Mouse (Mus musculus) layer of hippocampus, postnatal 14 days (tissue): ENCODE measurements at regions not wholly inside any gene's neighbourhood (a gene's known extent, or its start where the extent isn't known, plus 50 kb on each side); places are given as distances from the start of the nearest gene placed in this dataset.

Source experiments
- DNase-seq, 2 experiments: peaks; one replicate each; pipeline ENCODE4 v3.0.0; 2021 to 2022; ENCODE audit warnings: low spot score in 2 of 2, mixed read lengths in 1 of 2

DNA sequence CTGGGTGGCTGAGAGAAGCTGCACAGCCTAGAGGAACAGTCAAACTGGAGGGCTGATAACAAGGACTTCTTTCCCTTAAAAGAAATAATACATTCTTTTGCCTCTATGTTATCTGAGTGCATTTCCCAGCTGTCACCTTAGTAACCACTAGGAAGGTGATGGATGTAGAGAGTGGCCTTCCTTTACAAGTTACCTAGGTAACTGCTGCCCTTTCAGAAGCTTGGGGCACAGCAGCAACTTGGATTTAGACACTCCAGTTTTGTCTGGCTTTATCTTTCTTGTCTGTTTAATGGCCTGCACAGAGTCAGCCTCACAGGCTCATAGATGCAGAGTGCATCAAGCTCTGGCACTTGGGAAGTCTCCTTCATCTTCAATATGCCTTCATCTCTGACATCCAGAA lies 101.4 kb upstream of the Shh start:
- no peak for DNase-seq

DNA sequence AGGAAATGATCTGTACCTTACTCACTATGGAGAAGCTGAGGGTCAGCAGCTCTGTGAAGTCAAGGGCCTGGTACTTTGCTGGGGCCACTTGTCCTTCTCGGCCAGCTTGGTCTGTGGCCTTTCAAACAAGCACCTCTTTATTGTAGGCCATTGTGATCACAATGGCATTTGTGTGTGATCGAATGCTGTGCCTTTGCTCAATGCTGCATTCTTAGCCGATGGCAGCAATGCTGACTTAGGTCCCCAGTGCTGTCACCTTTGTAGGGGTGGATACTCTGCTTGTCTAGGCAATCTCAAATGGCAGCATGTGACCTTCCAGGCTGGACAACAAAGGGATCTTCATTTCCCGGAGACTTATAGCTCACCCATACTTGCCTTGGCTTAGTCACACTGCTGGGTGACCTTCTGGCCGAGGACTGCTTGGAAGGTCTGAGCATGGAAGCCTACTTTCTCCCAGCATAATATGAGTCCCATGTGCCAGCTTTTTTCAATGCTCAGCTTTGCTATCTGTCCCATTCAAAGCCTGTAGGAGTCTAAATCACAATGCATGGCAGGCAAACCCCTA lies 100.4 kb upstream of the Shh start:
- no peak for DNase-seq

- DNase-seq, result no peak
Measured at GRCm38 (mm10) chr5:28563401-28563800, 96.3 kb upstream of the Shh start.

- no peak for DNase-seq
Measured at GRCm38 (mm10) chr5:28562917-28563316, 95.9 kb upstream of the Shh start.

DNA sequence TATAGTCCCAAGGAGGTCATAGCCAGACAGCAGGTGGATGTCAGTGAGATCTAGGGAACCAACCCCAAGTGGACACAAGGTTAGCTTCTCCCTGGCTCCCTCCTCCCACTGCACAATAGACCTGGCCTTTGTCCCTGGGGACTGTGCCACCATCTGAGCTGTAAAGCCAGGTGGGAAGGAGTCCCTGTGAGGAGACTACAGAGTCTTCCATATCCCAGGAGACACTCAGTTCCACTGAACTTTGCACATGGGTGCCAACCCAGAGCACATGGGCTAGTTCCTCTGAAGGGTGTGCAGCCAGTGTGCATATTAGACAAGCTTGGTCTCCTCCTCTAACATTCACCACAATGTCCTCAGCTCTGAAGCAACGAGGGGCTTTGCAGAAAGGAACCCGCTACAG lies 86.5 kb upstream of the Shh start:
- no peak for DNase-seq

GRCm38 (mm10) chr5:28530202-28530855 lies 63.3 kb upstream of the Shh start:
- DNase-seq, result no peak

- no peak for DNase-seq
Measured at GRCm38 (mm10) chr5:28526435-28526834, 59.4 kb upstream of the Shh start.

GRCm38 (mm10) chr5:28520800-28521707 lies 54.0 kb upstream of the Shh start:
- DNase-seq, result peak; percentile 73 to 79

- DNase-seq, result no peak
Measured at GRCm38 (mm10) chr5:28519059-28519543, 52.0 kb upstream of the Shh start.
